Mouse (Mus musculus): ENCODE results near the gene Gstz1.

Gstz1 gene

GRCm38 (mm10) chr12:87146966-87147365 lies at the start of gene Gstz1:
TSS of gene Gstz1 (plus strand) at chr12:87147165.
- TF ChIP-seq GATA4 (IDR thresholded peaks at IDR 0.05; ENCODE audit: insufficient replicate concordance, low read length) = no peak

GRCm38 (mm10) chr12:87100331-87100730 lies 46.6 kb upstream of the Gstz1 start:
- TF ChIP-seq GATA4 (IDR thresholded peaks at IDR 0.05; ENCODE audit: insufficient replicate concordance, low read length) = no peak

DNA sequence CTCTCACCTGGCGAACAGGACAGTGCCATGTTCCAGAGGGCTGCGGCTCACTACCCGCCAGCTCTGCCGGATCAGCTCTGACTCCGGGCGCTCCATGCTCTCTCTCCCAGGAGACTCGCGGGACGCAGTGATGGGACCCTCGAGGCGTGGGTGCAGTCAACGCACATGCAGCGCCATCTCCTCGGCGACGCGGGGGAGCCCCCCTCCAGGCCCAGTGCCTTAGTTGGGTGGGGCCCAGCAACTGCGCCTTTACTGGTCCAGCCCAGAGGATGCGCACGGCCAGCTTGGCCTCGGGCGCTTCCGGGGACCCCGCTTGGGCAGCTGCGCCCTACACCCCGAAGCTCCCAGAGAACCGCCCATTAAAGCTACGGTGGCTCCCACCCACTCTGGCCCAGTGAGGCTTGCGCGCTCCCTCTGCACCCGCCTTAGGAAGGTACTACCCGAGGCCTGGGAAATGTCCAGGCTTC lies 44.8 kb upstream of the Gstz1 start, which contains the start of gene Ngb:
Ngb (minus strand) TSS at position 375 of the 467 bp plus-strand sequence.
- no peak for TF ChIP-seq GATA4 (IDR thresholded peaks at IDR 0.05; ENCODE audit: insufficient replicate concordance, low read length)

DNA sequence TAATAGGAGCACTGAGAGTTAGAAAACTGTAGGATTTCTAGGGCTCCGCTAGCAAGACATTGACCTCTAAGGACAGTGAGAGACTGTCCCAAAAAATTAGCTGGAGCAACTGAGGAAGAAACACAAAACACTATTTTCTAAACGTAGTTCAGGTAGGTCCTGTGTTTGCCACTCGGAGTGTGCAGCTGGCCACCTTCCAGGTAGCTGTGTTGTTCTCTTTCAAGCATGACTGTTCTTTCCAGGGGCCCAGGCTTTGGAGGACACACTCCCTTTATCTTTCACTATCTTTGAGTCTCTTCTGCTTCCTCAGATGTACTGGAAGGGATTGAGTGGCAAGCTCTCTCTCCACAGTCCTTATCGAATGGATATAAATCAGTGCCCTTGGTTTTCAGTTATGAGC lies 43.5 kb upstream of the Gstz1 start:
- no peak for TF ChIP-seq GATA4 (IDR thresholded peaks at IDR 0.05; ENCODE audit: insufficient replicate concordance, low read length)

DNA sequence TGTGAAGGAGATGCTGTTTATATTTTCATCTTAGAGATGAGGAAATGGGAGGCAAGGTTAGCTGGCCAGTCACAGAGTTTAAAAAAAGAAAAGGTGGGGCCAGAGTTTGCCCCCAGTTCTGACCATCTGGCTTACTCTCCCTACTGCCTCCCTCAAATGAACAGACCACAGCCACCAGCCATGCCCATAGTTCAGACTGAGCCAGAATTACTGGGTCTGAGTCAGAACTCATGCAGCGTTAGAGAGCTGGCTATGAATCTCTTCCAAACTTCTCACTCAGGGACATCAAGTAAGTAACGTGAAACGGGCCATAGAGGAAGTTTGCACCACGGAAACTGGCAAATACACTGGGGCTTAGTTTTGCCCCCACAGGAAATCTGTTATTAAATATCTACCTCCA lies 42.2 kb upstream of the Gstz1 start:
- no peak for TF ChIP-seq GATA4 (IDR thresholded peaks at IDR 0.05; ENCODE audit: insufficient replicate concordance, low read length)

GRCm38 (mm10) chr12:87107357-87107977 lies 39.5 kb upstream of the Gstz1 start:
- TF ChIP-seq GATA4 (IDR thresholded peaks at IDR 0.05; ENCODE audit: insufficient replicate concordance, low read length) = no peak

GRCm38 (mm10) chr12:87121918-87122589 lies 24.9 kb upstream of the Gstz1 start:
- no peak for TF ChIP-seq GATA4 (IDR thresholded peaks at IDR 0.05; ENCODE audit: insufficient replicate concordance, low read length)

- TF ChIP-seq GATA4 (IDR thresholded peaks at IDR 0.05; ENCODE audit: insufficient replicate concordance, low read length) = no peak
These were observed 19.7 kb upstream of the Gstz1 start for GRCm38 (mm10) chr12:87127256-87127655.

GRCm38 (mm10) chr12:87130224-87130623 lies 16.7 kb upstream of the Gstz1 start:
- TF ChIP-seq GATA4 (IDR thresholded peaks at IDR 0.05; ENCODE audit: insufficient replicate concordance, low read length) = no peak

GRCm38 (mm10) chr12:87131181-87131580 lies 15.8 kb upstream of the Gstz1 start:
- no peak for TF ChIP-seq GATA4 (IDR thresholded peaks at IDR 0.05; ENCODE audit: insufficient replicate concordance, low read length)

- TF ChIP-seq GATA4 (IDR thresholded peaks at IDR 0.05; ENCODE audit: insufficient replicate concordance, low read length) = no peak
These were observed 15.3 kb upstream of the Gstz1 start for GRCm38 (mm10) chr12:87131619-87132018.

DNA sequence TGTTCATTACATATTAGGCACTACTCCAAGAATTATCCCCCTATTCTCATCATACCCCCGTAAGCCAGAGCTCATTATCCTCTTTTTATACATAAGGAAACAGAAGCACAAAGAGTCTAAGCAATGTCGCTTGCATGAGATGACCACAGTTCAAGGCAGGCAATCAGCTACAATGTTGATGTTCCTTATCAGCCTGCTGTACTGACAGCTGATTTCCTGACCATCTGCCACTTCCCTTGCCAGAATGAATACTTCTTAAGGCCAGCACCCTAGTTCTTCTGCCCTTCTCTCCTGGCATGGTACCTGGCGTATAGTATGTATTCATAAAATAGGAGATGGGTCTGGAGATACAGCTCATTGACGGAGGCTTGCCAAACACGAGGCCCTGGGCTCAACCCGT lies 14.8 kb upstream of the Gstz1 start:
- TF ChIP-seq GATA4 (IDR thresholded peaks at IDR 0.05; ENCODE audit: insufficient replicate concordance, low read length) = no peak

DNA sequence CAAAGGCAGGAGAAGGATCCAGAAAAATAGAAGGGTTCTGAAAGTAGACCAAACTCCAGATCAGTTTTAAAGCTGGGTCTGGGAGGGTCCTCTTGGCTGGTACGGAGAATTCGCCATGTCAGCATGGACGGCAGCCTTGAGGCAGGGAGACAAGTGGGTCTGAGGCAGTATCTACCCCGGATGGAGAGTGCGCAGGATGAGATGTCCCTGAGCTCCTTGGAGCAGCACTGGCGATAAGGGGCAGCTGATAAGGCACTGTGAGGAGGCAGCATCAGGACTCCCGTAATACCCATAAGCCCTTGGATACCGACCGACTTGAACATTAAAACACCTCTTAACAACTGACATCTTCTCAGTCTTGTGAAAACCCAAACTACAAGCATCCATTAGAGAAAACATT lies 14.2 kb upstream of the Gstz1 start:
- TF ChIP-seq GATA4 (IDR thresholded peaks at IDR 0.05; ENCODE audit: insufficient replicate concordance, low read length) = peak; percentile 76; the same call in 1 of the 2 replicates

GRCm38 (mm10) chr12:87137439-87138341 lies 9.3 kb upstream of the Gstz1 start:
- no peak for TF ChIP-seq GATA4 (IDR thresholded peaks at IDR 0.05; ENCODE audit: insufficient replicate concordance, low read length)

DNA sequence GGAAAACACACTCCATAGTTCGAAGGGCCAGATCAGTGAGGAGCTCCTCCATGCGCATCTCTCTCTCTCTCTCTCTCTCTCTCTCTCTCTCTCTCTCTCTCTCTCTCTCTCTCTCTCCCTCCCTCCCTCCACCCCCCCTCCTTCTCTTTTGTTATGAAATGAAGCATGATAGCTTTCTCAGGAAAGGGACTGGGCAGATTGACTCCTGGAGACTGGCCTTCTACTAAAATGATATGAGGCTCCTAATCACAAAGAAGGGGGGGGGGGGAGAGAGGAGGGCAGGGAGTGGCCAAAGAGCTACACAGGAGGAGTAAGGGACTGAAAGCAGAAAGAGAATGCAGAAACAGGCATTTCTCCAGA lies 8.6 kb upstream of the Gstz1 start:
- TF ChIP-seq GATA4 (IDR thresholded peaks at IDR 0.05; ENCODE audit: insufficient replicate concordance, low read length) = no peak

GRCm38 (mm10) chr12:87138768-87139167 lies 8.2 kb upstream of the Gstz1 start:
- no peak for TF ChIP-seq GATA4 (IDR thresholded peaks at IDR 0.05; ENCODE audit: insufficient replicate concordance, low read length)
